Mouse (Mus musculus): ENCODE data around the gene Hibch. TPM values are rescaled to one million over a fixed set of nuclear protein-coding genes. Genes with fewer than 3 reads are reported as not detected.

The Hibch gene
- polyA plus RNA-seq, 1 experiment from 2014 or later, result 31.4 TPM

GRCm38 (mm10) chr1:52956746-52957145 lies 112.0 kb downstream of the Hibch start:
- Histone ChIP-seq H3K4me2 (ENCODE audit: low read length) (no peak overlapping the region), H3K4me3 (ENCODE audit: low read depth, low read length) (no peak overlapping the region), H3K9me3 (replicated peaks; ENCODE audit: control insufficient read depth, low read length, poor library complexity, severe bottlenecking) (no peaks in the 10 kb centered on the region), H3K9ac (ENCODE audit: low read depth, low read length) (no peak overlapping the region), H3K4me1 (ENCODE audit: control insufficient read depth, insufficient read depth, low read length) (peaks cover 9% of the 10 kb centered on the region), H3K36me3 (ENCODE audit: control insufficient read depth, insufficient read depth, low read length) (no peaks in the 10 kb centered on the region), H3K27me3 (ENCODE audit: control insufficient read depth, insufficient read depth, low read depth, low read length) (no peaks in the 10 kb centered on the region), H3K27ac (ENCODE audit: low read length) (no peak overlapping the region)
- WGBS, result 57% methylated on average over 4 of the region's 4 CpGs
- ATAC-seq, result no peak

GRCm38 (mm10) chr1:52960191-52960590 lies 115.5 kb downstream of the Hibch start:
- Histone ChIP-seq H3K9me3 (replicated peaks; ENCODE audit: control insufficient read depth, low read length, poor library complexity, severe bottlenecking) (no peaks in the 10 kb centered on the region), H3K4me3 (ENCODE audit: low read depth, low read length) (no peak overlapping the region), H3K27ac (ENCODE audit: low read length) (no peak overlapping the region), H3K4me2 (ENCODE audit: low read length) (no peak overlapping the region), H3K36me3 (ENCODE audit: control insufficient read depth, insufficient read depth, low read length) (no peaks in the 10 kb centered on the region), H3K27me3 (ENCODE audit: control insufficient read depth, insufficient read depth, low read depth, low read length) (no peaks in the 10 kb centered on the region), H3K9ac (ENCODE audit: low read depth, low read length) (no peak overlapping the region), H3K4me1 (ENCODE audit: control insufficient read depth, insufficient read depth, low read length) (no peaks in the 10 kb centered on the region)
- ATAC-seq, result no peak
- WGBS, result 79% methylated on average over 6 of the region's 6 CpGs

- H3K4me2 ChIP-seq (ENCODE audit: low read length), result no peak overlapping the region
- H3K4me1 ChIP-seq (ENCODE audit: control insufficient read depth, insufficient read depth, low read length), result no peaks in the 10 kb centered on the region
- 85% methylated on average over 2 of the region's 2 CpGs for WGBS
- H3K36me3 ChIP-seq (ENCODE audit: control insufficient read depth, insufficient read depth, low read length), result no peaks in the 10 kb centered on the region
- no peak overlapping the region for H3K27ac ChIP-seq (ENCODE audit: low read length)
- H3K9me3 ChIP-seq (replicated peaks; ENCODE audit: control insufficient read depth, low read length, poor library complexity, severe bottlenecking), result no peaks in the 10 kb centered on the region
- H3K27me3 ChIP-seq (ENCODE audit: control insufficient read depth, insufficient read depth, low read depth, low read length), result no peaks in the 10 kb centered on the region
- no peak for ATAC-seq
- H3K4me3 ChIP-seq (ENCODE audit: low read depth, low read length), result no peak overlapping the region
- no peak overlapping the region for H3K9ac ChIP-seq (ENCODE audit: low read depth, low read length)
These were observed 118.4 kb downstream of the Hibch start for GRCm38 (mm10) chr1:52963097-52963496.

- Histone ChIP-seq H3K27me3 (ENCODE audit: control insufficient read depth, insufficient read depth, low read depth, low read length) (no peaks in the 10 kb centered on the region), H3K4me3 (ENCODE audit: low read depth, low read length) (no peak overlapping the region), H3K9me3 (replicated peaks; ENCODE audit: control insufficient read depth, low read length, poor library complexity, severe bottlenecking) (no peaks in the 10 kb centered on the region), H3K4me1 (ENCODE audit: control insufficient read depth, insufficient read depth, low read length) (no peaks in the 10 kb centered on the region), H3K27ac (ENCODE audit: low read length) (no peak overlapping the region), H3K9ac (ENCODE audit: low read depth, low read length) (no peak overlapping the region), H3K36me3 (ENCODE audit: control insufficient read depth, insufficient read depth, low read length) (no peaks in the 10 kb centered on the region), H3K4me2 (ENCODE audit: low read length) (no peak overlapping the region)
- no peak for ATAC-seq
- WGBS, result 77% methylated on average over 8 of the region's 8 CpGs
These were observed 119.9 kb downstream of the Hibch start for GRCm38 (mm10) chr1:52964581-52964980.

Other genes starting within 250 kb of the Hibch start
- gene Nemp2, start 214.2 kb upstream of the Hibch start, polyA plus RNA-seq (2015; fragmentation: Nextera tagmentation; extraction: Ambion mirVana), result 5.0 and 5.6 TPM in 2 replicates
- 12.1 and 12.3 TPM in 2 replicates for gene Mfsd6, start 117.5 kb upstream of the Hibch start, polyA plus RNA-seq (2015; fragmentation: Nextera tagmentation; extraction: Ambion mirVana)
- gene Inpp1, start 27.2 kb upstream of the Hibch start, polyA plus RNA-seq (2015; fragmentation: Nextera tagmentation; extraction: Ambion mirVana), result 40.9 and 45.0 TPM in 2 replicates
- gene 1700019D03Rik, start 175.2 kb downstream of the Hibch start, polyA plus RNA-seq (2015; fragmentation: Nextera tagmentation; extraction: Ambion mirVana), result 3.8 and 5.5 TPM in 2 replicates
- 0.18 and 0.25 TPM in 2 replicates for gene Mstn, start 216.7 kb downstream of the Hibch start, polyA plus RNA-seq (2015; fragmentation: Nextera tagmentation; extraction: Ambion mirVana)

All from midbrain, embryonic 16.5 days (tissue).